Mouse (Mus musculus) MEL (cell line): ENCODE data around the gene BC051019. TPM values are rescaled to one million over a fixed set of nuclear protein-coding genes. Genes with fewer than 3 reads are reported as not detected.

ENCODE experiments used
- DNase-seq: peaks from one replicate; pipeline ENCODE4 v3.0.0; 2011; ENCODE audit warnings: low read depth, low spot score
- H3K27ac ChIP-seq: 2 replicates; pipeline ENCODE4 v1.5.1; 2012; ENCODE audit warnings: low read depth, mild to moderate bottlenecking, control low read depth, low read length, moderate library complexity; ENCODE audit not compliant: control insufficient read depth
- H3K27me3 ChIP-seq, 2 experiments: fragments of 150-350 bp in 1 of 2; sonication (generic) in 1 of 2; 2 replicates each; pipeline ENCODE4 v1.6.1; 2012; ENCODE audit warnings: low read length in 2 of 2, mild to moderate bottlenecking in 2 of 2, improper control_type of control experiment in 1 of 2, moderate library complexity in 1 of 2; ENCODE audit not compliant: insufficient read depth in 2 of 2, control insufficient read depth in 1 of 2
- H3K36me3 ChIP-seq, 2 experiments: 2 replicates each; pipeline ENCODE4 v1.6.1; 2012 to 2014; ENCODE audit warnings: low read length in 2 of 2, improper control_type of control experiment in 1 of 2, inconsistent platforms in 1 of 2, mild to moderate bottlenecking in 1 of 2; ENCODE audit not compliant: insufficient read depth in 2 of 2, control insufficient read depth in 1 of 2
- H3K4me1 ChIP-seq, 2 experiments: fragments of 150-350 bp in 1 of 2; sonication (generic) in 1 of 2; 2 replicates each; pipeline ENCODE4 v1.6.1; 2012; ENCODE audit warnings: low read length in 2 of 2, improper control_type of control experiment in 1 of 2, mild to moderate bottlenecking in 1 of 2; ENCODE audit not compliant: insufficient read depth in 2 of 2, control insufficient read depth in 1 of 2
- H3K4me3 ChIP-seq, 2 experiments: fragments of 150-350 bp in 1 of 2; sonication (generic) in 1 of 2; 2 replicates each; pipeline ENCODE4 v1.5.1; 2012; ENCODE audit warnings: low read depth in 2 of 2, low read length in 2 of 2, mild to moderate bottlenecking in 2 of 2, moderate library complexity in 2 of 2, control low read depth in 1 of 2, improper control_type of control experiment in 1 of 2; ENCODE audit not compliant: control insufficient read depth in 1 of 2, insufficient read depth in 1 of 2
- H3K79me2 ChIP-seq: 2 replicates; pipeline ENCODE4 v1.6.1; 2012; ENCODE audit warnings: mild to moderate bottlenecking, low read length, moderate library complexity; ENCODE audit not compliant: control insufficient read depth, poor library complexity, insufficient read depth
- H3K9ac ChIP-seq: 2 replicates; pipeline ENCODE4 v1.6.1; 2012; ENCODE audit warnings: low read depth, mild to moderate bottlenecking, control low read depth, low read length, moderate library complexity; ENCODE audit not compliant: control insufficient read depth, poor library complexity, severe bottlenecking
- H3K9me3 ChIP-seq: fragments of 150-350 bp; sonication (generic); replicated peaks from 2 replicates; pipeline ENCODE4 v1.6.1; 2012; ENCODE audit warnings: mild to moderate bottlenecking, low read length, improper control_type of control experiment, moderate library complexity; ENCODE audit not compliant: insufficient read depth
- CHD1 ChIP-seq: IDR thresholded peaks from 2 replicates; pipeline ENCODE4 v1.6.1; 2012; ENCODE audit warnings: low read depth, mild to moderate bottlenecking, inconsistent platforms, low read length, improper control_type of control experiment
- CHD2 ChIP-seq: IDR thresholded peaks from 2 replicates; pipeline ENCODE4 v1.6.1; 2011; ENCODE audit warnings: low read length, improper control_type of control experiment
- CTCF ChIP-seq, 3 experiments: IDR thresholded peaks in 2 of 3; conservative IDR thresholded peaks in 1 of 3; 2 replicates each; pipeline ENCODE4 v1.5.1; 2011 to 2012; ENCODE audit warnings: low read length in 3 of 3, low read depth in 2 of 3, mild to moderate bottlenecking in 2 of 3, improper control_type of control experiment in 1 of 3, inconsistent platforms in 1 of 3, mixed read lengths in 1 of 3, moderate library complexity in 1 of 3; ENCODE audit not compliant: control insufficient read depth in 1 of 3, insufficient read depth in 1 of 3, poor library complexity in 1 of 3, severe bottlenecking in 1 of 3
- ELF1 ChIP-seq: IDR thresholded peaks from 2 replicates; pipeline ENCODE4 v1.6.1; 2014; ENCODE audit warnings: low read depth, mild to moderate bottlenecking, inconsistent platforms, low read length, improper control_type of control experiment, moderate library complexity
- ETS1 ChIP-seq: IDR thresholded peaks from 2 replicates; pipeline ENCODE4 v1.6.1; 2012; ENCODE audit warnings: low read depth, mild to moderate bottlenecking, inconsistent platforms, low read length, improper control_type of control experiment, moderate library complexity
- HCFC1 ChIP-seq: IDR thresholded peaks from 2 replicates; pipeline ENCODE4 v1.6.1; 2012; ENCODE audit warnings: low read depth, mild to moderate bottlenecking, inconsistent platforms, low read length, improper control_type of control experiment, moderate library complexity
- KAT2A ChIP-seq: conservative IDR thresholded peaks from 2 replicates; pipeline ENCODE4 v1.6.1; 2012; ENCODE audit warnings: low read depth, low read length, improper control_type of control experiment, inconsistent platforms
- MEF2A ChIP-seq: IDR thresholded peaks from 2 replicates; pipeline ENCODE4 v1.6.1; 2014; ENCODE audit warnings: low read depth, mild to moderate bottlenecking, inconsistent platforms, low read length, improper control_type of control experiment; ENCODE audit not compliant: poor library complexity, insufficient replicate concordance, severe bottlenecking; ENCODE audit errors: extremely low read depth
- MXI1 ChIP-seq: IDR thresholded peaks from 2 replicates; pipeline ENCODE4 v1.6.1; 2011; ENCODE audit warnings: mild to moderate bottlenecking, low read depth, low read length, improper control_type of control experiment
- MYB ChIP-seq: IDR thresholded peaks from 2 replicates; pipeline ENCODE4 v1.6.1; 2011; ENCODE audit warnings: mild to moderate bottlenecking, low read depth, low read length, improper control_type of control experiment
- MYC ChIP-seq: IDR thresholded peaks from 2 replicates; pipeline ENCODE4 v1.6.1; 2011; ENCODE audit warnings: low read depth, mild to moderate bottlenecking, low read length, improper control_type of control experiment, moderate library complexity
- NELFE ChIP-seq: IDR thresholded peaks from 2 replicates; pipeline ENCODE4 v1.6.1; 2011; ENCODE audit warnings: low read depth, low read length, improper control_type of control experiment
- POLR2A ChIP-seq, 2 experiments: IDR thresholded peaks; 2 replicates each; pipeline ENCODE4 v1.6.1; 2011 to 2012; ENCODE audit warnings: low read length in 2 of 2, mild to moderate bottlenecking in 2 of 2, control low read depth in 1 of 2, improper control_type of control experiment in 1 of 2, low read depth in 1 of 2, moderate library complexity in 1 of 2; ENCODE audit not compliant: control insufficient read depth in 1 of 2, insufficient read depth in 1 of 2, poor library complexity in 1 of 2
- POLR2AphosphoS2 ChIP-seq: IDR thresholded peaks from 2 replicates; pipeline ENCODE4 v1.6.1; 2011; ENCODE audit warnings: low read length, improper control_type of control experiment
- POLR2AphosphoS5 ChIP-seq: IDR thresholded peaks from 2 replicates; pipeline ENCODE4 v1.6.1; 2012; ENCODE audit warnings: low read depth, borderline replicate concordance, mild to moderate bottlenecking, inconsistent platforms, low read length, moderate library complexity, mixed read lengths
- RCOR1 ChIP-seq: IDR thresholded peaks from 2 replicates; pipeline ENCODE4 v1.6.1; 2012; ENCODE audit warnings: low read depth, mild to moderate bottlenecking, inconsistent platforms, low read length, improper control_type of control experiment
- SIN3A ChIP-seq: IDR thresholded peaks from 2 replicates; pipeline ENCODE4 v1.6.1; 2012; ENCODE audit warnings: low read length, improper control_type of control experiment, inconsistent platforms
- TAL1 ChIP-seq: IDR thresholded peaks from 2 replicates; pipeline ENCODE4 v1.6.1; 2012; ENCODE audit warnings: mild to moderate bottlenecking, inconsistent platforms, low read length, moderate library complexity, mixed read lengths
- TBP ChIP-seq: IDR thresholded peaks from 2 replicates; pipeline ENCODE4 v1.8.0; 2011; ENCODE audit warnings: low read depth, low read length, improper control_type of control experiment
- USF1 ChIP-seq: IDR thresholded peaks from 2 replicates; pipeline ENCODE4 v1.6.1; 2014; ENCODE audit warnings: low read depth, mild to moderate bottlenecking, inconsistent platforms, low read length, improper control_type of control experiment, moderate library complexity
- ZC3H11A ChIP-seq: IDR thresholded peaks from 2 replicates; pipeline ENCODE4 v1.6.1; 2012; ENCODE audit warnings: low read depth, mild to moderate bottlenecking, inconsistent platforms, low read length, improper control_type of control experiment
- polyA plus RNA-seq, 2 experiments: library from polyadenylated mRNA; stranded (reverse) in 1 of 2; unstranded in 1 of 2; fragments of >175 nt in 1 of 2; fragments of >200 nt in 1 of 2; gene quantifications; 2 replicates each; pipeline versions ENCODE4 v1.2.1 to v1.2.4; 2012; ENCODE audit warnings: low replicate concordance in 2 of 2, low read depth in 1 of 2; ENCODE audit not compliant: insufficient read length in 2 of 2, insufficient read depth in 1 of 2, missing spikeins in 1 of 2
- total RNA-seq: library from RNA; depleted of rRNA; stranded (reverse); fragments of 300-350 nt; gene quantifications from 2 replicates; pipeline ENCODE4 v1.2.3, GENCODE M21; 2012; rRNA removed

BC051019 gene
- total and polyA plus RNA-seq, 3 experiments, result 0.39 TPM; not detected in 2

DNA sequence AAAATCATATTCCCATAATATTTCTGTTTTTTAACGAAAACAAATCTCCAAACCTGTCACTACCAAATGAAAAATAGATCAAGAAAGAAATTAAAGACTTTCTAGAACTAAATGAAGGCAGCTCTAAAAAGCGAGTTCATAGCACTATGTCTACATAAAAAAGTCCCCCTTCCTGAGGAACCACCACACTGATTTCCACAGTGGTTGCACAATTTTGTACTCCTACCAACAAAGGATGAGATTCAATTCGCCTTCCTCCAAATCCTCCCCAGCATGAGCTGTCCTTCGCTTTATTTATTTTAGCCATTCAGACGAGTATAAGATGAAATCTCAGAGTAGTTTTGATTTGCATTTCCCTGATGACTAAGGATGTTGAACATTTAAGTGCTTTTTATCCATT, 57.0 kb downstream of the BC051019 start:
- H3K9me3 ChIP-seq, result no peaks in the 10 kb centered on the region
- TF ChIP-seq ETS1 (no peak), POLR2AphosphoS2 (no peak), ELF1 (no peak), POLR2AphosphoS5 (no peak), ZC3H11A (no peak), HCFC1 (no peak), SIN3A (no peak), USF1 (no peak), CTCF (IDR thresholded peaks at IDR 0.05 in 2 of 3, conservative IDR thresholded peaks at IDR 0.05 in 1 of 3; ENCODE audit: control insufficient read depth in 1 of 3, insufficient read depth in 1 of 3, low read depth in 2 of 3, low read length in 3 of 3, poor library complexity in 1 of 3, severe bottlenecking in 1 of 3) (no peak), MYC (no peak), POLR2A (IDR thresholded peaks at IDR 0.05; ENCODE audit: control insufficient read depth in 1 of 2, insufficient read depth in 1 of 2, low read depth in 1 of 2, low read length in 2 of 2, poor library complexity in 1 of 2) (no peak), CHD1 (no peak), KAT2A (no peak)
- TF ChIP-seq, all 39 proteins: peak for 0
- H3K27me3 ChIP-seq, result no peaks in the 10 kb centered on the region
- H3K9ac ChIP-seq, result no peak overlapping the region
- no peak for DNase-seq
- H3K4me1 ChIP-seq, result no peaks in the 10 kb centered on the region
- no peak overlapping the region for H3K27ac ChIP-seq
- H3K4me3 ChIP-seq, result no peak overlapping the region
- no peaks in the 10 kb centered on the region for H3K79me2 ChIP-seq
- H3K36me3 ChIP-seq, result no peaks in the 10 kb centered on the region

- no peak for DNase-seq
- Histone ChIP-seq H3K27ac (no peak overlapping the region), H3K9me3 (no peaks in the 10 kb centered on the region), H3K79me2 (no peaks in the 10 kb centered on the region), H3K9ac (no peak overlapping the region), H3K4me3 (no peak overlapping the region), H3K36me3 (peaks cover 0 to 3% of the 10 kb centered on the region in 2 experiments; a peak in 1 of 4 replicates), H3K4me1 (peaks cover 0 to 8% of the 10 kb centered on the region in 2 experiments; a peak in 2 of 4 replicates), H3K27me3 (no peaks in the 10 kb centered on the region)
- no peak for TF ChIP-seq KAT2A
- no peak for TF ChIP-seq TAL1
- TF ChIP-seq SIN3A, result no peak
- no peak for TF ChIP-seq RCOR1
- TF ChIP-seq TBP, result no peak
- no peak for TF ChIP-seq MXI1
- TF ChIP-seq CTCF (IDR thresholded peaks at IDR 0.05 in 2 of 3, conservative IDR thresholded peaks at IDR 0.05 in 1 of 3; ENCODE audit: control insufficient read depth in 1 of 3, insufficient read depth in 1 of 3, low read depth in 2 of 3, low read length in 3 of 3, poor library complexity in 1 of 3, severe bottlenecking in 1 of 3), result no peak
- TF ChIP-seq CHD2, result no peak
- TF ChIP-seq NELFE, result no peak
- TF ChIP-seq MEF2A, result no peak
- no peak for TF ChIP-seq MYB
Observed at GRCm38 (mm10) chr7:109662626-109663025, 61.0 kb downstream of the BC051019 start.

Other genes starting within 250 kb of the BC051019 start
- not detected in 2 replicates for gene Trim66, start 215.7 kb downstream of the BC051019 start, total RNA-seq
- gene Trim66, start 215.7 kb downstream of the BC051019 start, polyA plus RNA-seq, result under 1 TPM in 1 of 2 experiments, not detected in 1; 0.01 TPM
- 1,139 and 1,252 TPM in 2 replicates for gene Rpl27a, start 204.7 kb downstream of the BC051019 start, total RNA-seq
- 100 to 1,000 TPM in 1 of 2 experiments, not detected in 1; 221 TPM for gene Rpl27a, start 204.7 kb downstream of the BC051019 start, polyA plus RNA-seq
- gene St5, start 20.2 kb downstream of the BC051019 start, total RNA-seq, result 2.6 and 2.7 TPM in 2 replicates
- gene St5, start 20.2 kb downstream of the BC051019 start, polyA plus RNA-seq, result 1 to 10 TPM in 1 of 2 experiments, not detected in 1; 3.4 TPM
- 26.4 and 29.0 TPM in 2 replicates for gene Akip1, start 20.2 kb downstream of the BC051019 start, total RNA-seq
- 10 to 100 TPM in 1 of 2 experiments, not detected in 1; 34.0 TPM for gene Akip1, start 20.2 kb downstream of the BC051019 start, polyA plus RNA-seq
- not detected in 2 replicates for gene Ascl3, start 7.9 kb upstream of the BC051019 start, total RNA-seq
- gene Ascl3, start 7.9 kb upstream of the BC051019 start, polyA plus RNA-seq, result not detected
- gene Tmem9b, start 29.0 kb upstream of the BC051019 start, total RNA-seq, result 25.1 and 30.6 TPM in 2 replicates
- gene Tmem9b, start 29.0 kb upstream of the BC051019 start, polyA plus RNA-seq, result 10 to 100 TPM in 1 of 2 experiments, not detected in 1; 26.4 TPM
- gene Nrip3, start 58.2 kb upstream of the BC051019 start, total RNA-seq, result not detected in 2 replicates
- gene Nrip3, start 58.2 kb upstream of the BC051019 start, polyA plus RNA-seq, result not detected
- 0.16 and 0.27 TPM in 2 replicates for gene Scube2, start 141.8 kb upstream of the BC051019 start, total RNA-seq
- under 1 TPM in 1 of 2 experiments, not detected in 1; 0.67 TPM for gene Scube2, start 141.8 kb upstream of the BC051019 start, polyA plus RNA-seq
- 33.1 and 40.5 TPM in 2 replicates for gene Dennd5a, start 236.6 kb upstream of the BC051019 start, total RNA-seq
- gene Dennd5a, start 236.6 kb upstream of the BC051019 start, polyA plus RNA-seq, result 10 to 100 TPM; 64.4 to 78.8 TPM